Mouse (Mus musculus): ENCODE measurements at regions not wholly inside any gene's neighbourhood (a gene's known extent, or its start where the extent isn't known, plus 50 kb on each side); places are given as distances from the start of the nearest gene placed in this dataset.

DNA sequence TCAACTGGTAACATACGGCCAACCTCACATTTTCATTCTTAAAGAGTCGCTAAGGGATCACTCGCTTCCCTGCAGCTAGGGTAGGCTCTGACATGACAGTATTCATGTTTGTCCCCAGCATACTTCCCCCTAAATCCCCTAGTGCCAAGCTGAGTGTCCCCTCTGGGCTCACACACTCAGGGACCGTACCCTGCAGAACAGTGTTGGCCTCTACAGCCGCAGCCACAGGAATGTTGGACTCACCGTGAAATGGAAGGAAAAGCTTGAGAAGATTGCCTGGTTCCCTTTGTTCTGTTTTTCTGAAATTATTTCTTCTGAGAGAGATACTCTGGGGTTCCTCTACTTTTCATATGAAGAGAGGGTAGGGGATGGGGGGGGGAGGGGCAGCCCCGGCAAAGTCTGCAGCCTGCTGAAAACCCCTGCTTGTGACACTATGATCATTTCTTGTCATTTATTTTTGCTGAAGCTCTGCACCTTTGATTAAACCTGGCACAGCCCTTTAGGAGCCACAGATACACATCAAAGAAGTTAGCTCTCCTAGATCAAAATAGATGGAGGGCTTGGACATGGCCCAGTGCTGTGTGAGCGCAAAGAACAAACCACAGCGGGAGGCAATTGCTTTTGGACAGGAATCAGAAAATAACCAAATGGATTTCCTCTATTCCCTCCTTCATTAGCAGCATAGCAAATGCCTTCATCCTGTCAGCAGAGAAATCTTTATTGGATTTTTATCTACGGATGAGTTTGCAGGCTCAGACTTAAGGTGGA is 312.7 kb upstream of the Id4 start:
- no peak overlapping the region for H3K27ac ChIP-seq (replicated peaks; ENCODE audit: low read depth, low read length)
- DNase-seq (ENCODE audit: low spot score) (peak; percentile 40), ATAC-seq (ENCODE audit: low read depth) (no peak)
- H3K9me3 ChIP-seq (ENCODE audit: control insufficient read depth, low read length) = no peaks in the 10 kb centered on the region
- no peaks in the 10 kb centered on the region for H3K27me3 ChIP-seq (replicated peaks; ENCODE audit: control insufficient read depth, insufficient read depth, low read length)
- H3K4me3 ChIP-seq (ENCODE audit: low read depth, low read length) = no peak overlapping the region
- H3K4me1 ChIP-seq (ENCODE audit: control insufficient read depth, insufficient read depth, low read length) = no peaks in the 10 kb centered on the region; the same call in 1 of the 2 replicates
- WGBS = 64% methylated on average over 10 of the region's 10 CpGs
- H3K9ac ChIP-seq (ENCODE audit: low read depth, low read length) = no peak overlapping the region
- H3K4me2 ChIP-seq (ENCODE audit: low read depth, low read length) = no peak overlapping the region
- H3K36me3 ChIP-seq (ENCODE audit: control insufficient read depth, insufficient read depth, low read length) = no peaks in the 10 kb centered on the region

DNA sequence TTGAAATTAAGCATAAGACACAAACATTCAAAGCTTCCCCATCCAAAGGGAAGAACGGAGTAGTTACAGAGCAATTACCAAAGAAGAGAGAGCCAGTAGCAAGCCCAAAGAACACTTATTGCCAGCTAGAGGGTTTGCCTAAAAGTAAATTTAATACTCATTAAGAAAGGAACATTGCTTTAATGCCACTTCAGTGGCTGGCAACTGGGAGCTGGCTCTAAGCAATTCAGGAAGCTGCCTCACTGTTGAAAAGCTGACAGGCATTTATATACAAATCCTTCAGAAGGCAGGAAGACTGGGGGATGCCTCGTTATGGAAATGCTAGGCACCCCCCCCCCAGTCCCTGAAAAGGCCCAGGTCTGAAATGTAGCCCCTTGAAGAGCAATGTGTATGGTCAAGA is 310.6 kb upstream of the Id4 start:
- Histone ChIP-seq H3K4me2 (ENCODE audit: low read depth, low read length) (no peak overlapping the region), H3K4me1 (ENCODE audit: control insufficient read depth, insufficient read depth, low read length) (no peaks in the 10 kb centered on the region; the same call in 1 of the 2 replicates), H3K9me3 (ENCODE audit: control insufficient read depth, low read length) (no peaks in the 10 kb centered on the region), H3K36me3 (ENCODE audit: control insufficient read depth, insufficient read depth, low read length) (no peaks in the 10 kb centered on the region), H3K9ac (ENCODE audit: low read depth, low read length) (no peak overlapping the region), H3K27me3 (replicated peaks; ENCODE audit: control insufficient read depth, insufficient read depth, low read length) (no peaks in the 10 kb centered on the region), H3K4me3 (ENCODE audit: low read depth, low read length) (no peak overlapping the region), H3K27ac (replicated peaks; ENCODE audit: low read depth, low read length) (no peak overlapping the region)
- WGBS = 47% methylated on average over 2 of the region's 2 CpGs
- ATAC-seq (ENCODE audit: low read depth) (no peak), DNase-seq (ENCODE audit: low spot score) (no peak)

GRCm38 (mm10) chr13:47951043-47951442 is 310.0 kb upstream of the Id4 start:
- ATAC-seq (ENCODE audit: low read depth) = no peak
- 74% methylated on average over 10 of the region's 10 CpGs for WGBS
- Histone ChIP-seq H3K4me3 (ENCODE audit: low read depth, low read length) (no peak overlapping the region), H3K9me3 (ENCODE audit: control insufficient read depth, low read length) (no peaks in the 10 kb centered on the region), H3K4me1 (ENCODE audit: control insufficient read depth, insufficient read depth, low read length) (no peaks in the 10 kb centered on the region; the same call in 1 of the 2 replicates), H3K36me3 (ENCODE audit: control insufficient read depth, insufficient read depth, low read length) (no peaks in the 10 kb centered on the region), H3K4me2 (ENCODE audit: low read depth, low read length) (no peak overlapping the region), H3K27ac (replicated peaks; ENCODE audit: low read depth, low read length) (no peak overlapping the region), H3K27me3 (replicated peaks; ENCODE audit: control insufficient read depth, insufficient read depth, low read length) (no peaks in the 10 kb centered on the region), H3K9ac (ENCODE audit: low read depth, low read length) (no peak overlapping the region)
- DNase-seq (ENCODE audit: low spot score) = no peak

- no peaks in the 10 kb centered on the region for H3K27me3 ChIP-seq (replicated peaks; ENCODE audit: control insufficient read depth, insufficient read depth, low read length)
- no peaks in the 10 kb centered on the region for H3K36me3 ChIP-seq (ENCODE audit: control insufficient read depth, insufficient read depth, low read length)
- no peaks in the 10 kb centered on the region; the same call in 1 of the 2 replicates for H3K4me1 ChIP-seq (ENCODE audit: control insufficient read depth, insufficient read depth, low read length)
- 64% methylated on average over 3 of the region's 3 CpGs for WGBS
- no peak overlapping the region for H3K27ac ChIP-seq (replicated peaks; ENCODE audit: low read depth, low read length)
- H3K4me2 ChIP-seq (ENCODE audit: low read depth, low read length) = no peak overlapping the region
- ATAC-seq (ENCODE audit: low read depth) (no peak), DNase-seq (ENCODE audit: low spot score) (no peak)
- H3K9me3 ChIP-seq (ENCODE audit: control insufficient read depth, low read length) = no peaks in the 10 kb centered on the region
- H3K9ac ChIP-seq (ENCODE audit: low read depth, low read length) = no peak overlapping the region
- H3K4me3 ChIP-seq (ENCODE audit: low read depth, low read length) = no peak overlapping the region
These were observed 308.1 kb upstream of the Id4 start for GRCm38 (mm10) chr13:47952946-47953345.

DNA sequence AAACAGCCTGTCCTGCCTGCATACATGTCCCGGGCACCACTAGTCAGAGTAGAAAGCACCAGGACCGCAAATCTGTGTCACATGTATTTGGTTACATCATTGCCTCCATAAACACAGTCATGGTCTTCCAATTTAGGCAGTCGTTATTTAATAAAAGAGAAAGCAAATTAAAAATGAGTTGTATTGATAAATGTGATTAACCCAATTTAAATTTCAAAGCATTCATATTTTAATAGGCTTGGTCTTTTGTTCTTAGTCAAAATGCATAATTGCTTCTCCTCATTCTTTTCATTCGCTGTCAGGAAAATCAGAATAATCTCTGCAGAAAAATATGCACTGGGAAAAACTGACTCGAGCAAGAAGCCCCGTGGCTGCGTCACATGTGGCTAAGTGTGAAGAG is 307.3 kb upstream of the Id4 start:
- Histone ChIP-seq H3K4me1 (ENCODE audit: control insufficient read depth, insufficient read depth, low read length) (no peaks in the 10 kb centered on the region), H3K27me3 (replicated peaks; ENCODE audit: control insufficient read depth, insufficient read depth, low read length) (no peaks in the 10 kb centered on the region), H3K4me3 (ENCODE audit: low read depth, low read length) (no peak overlapping the region), H3K9ac (ENCODE audit: low read depth, low read length) (no peak overlapping the region), H3K27ac (replicated peaks; ENCODE audit: low read depth, low read length) (no peak overlapping the region), H3K9me3 (ENCODE audit: control insufficient read depth, low read length) (no peaks in the 10 kb centered on the region), H3K36me3 (ENCODE audit: control insufficient read depth, insufficient read depth, low read length) (no peaks in the 10 kb centered on the region), H3K4me2 (ENCODE audit: low read depth, low read length) (no peak overlapping the region)
- 64% methylated on average over 7 of the region's 7 CpGs for WGBS
- ATAC-seq (ENCODE audit: low read depth) (no peak), DNase-seq (ENCODE audit: low spot score) (no peak)

DNA sequence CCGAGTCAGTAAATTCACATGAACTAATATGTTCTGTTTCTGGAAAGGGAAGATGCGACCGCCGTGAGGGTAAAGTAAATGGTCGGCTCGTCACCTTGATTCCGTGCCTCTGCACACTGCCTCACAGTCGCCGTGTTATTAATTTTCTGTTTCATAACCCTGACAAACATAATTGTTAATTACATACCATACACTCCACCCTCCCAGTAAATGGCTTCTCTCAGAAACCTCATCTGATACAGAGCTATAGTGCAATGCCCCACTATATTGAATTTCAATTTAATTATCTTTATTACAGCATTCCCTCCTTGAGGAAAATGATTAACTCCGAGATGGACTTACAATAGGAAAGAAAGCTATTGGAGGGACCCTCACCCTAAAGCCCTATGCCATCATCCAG is 305.5 kb upstream of the Id4 start:
- Histone ChIP-seq H3K4me2 (ENCODE audit: low read depth, low read length) (no peak overlapping the region), H3K27ac (replicated peaks; ENCODE audit: low read depth, low read length) (no peak overlapping the region), H3K9ac (ENCODE audit: low read depth, low read length) (no peak overlapping the region), H3K4me1 (ENCODE audit: control insufficient read depth, insufficient read depth, low read length) (no peaks in the 10 kb centered on the region), H3K27me3 (replicated peaks; ENCODE audit: control insufficient read depth, insufficient read depth, low read length) (no peaks in the 10 kb centered on the region), H3K9me3 (ENCODE audit: control insufficient read depth, low read length) (no peaks in the 10 kb centered on the region), H3K4me3 (ENCODE audit: low read depth, low read length) (no peak overlapping the region), H3K36me3 (ENCODE audit: control insufficient read depth, insufficient read depth, low read length) (no peaks in the 10 kb centered on the region)
- 76% methylated on average over 10 of the region's 10 CpGs for WGBS
- DNase-seq (ENCODE audit: low spot score) (no peak), ATAC-seq (ENCODE audit: low read depth) (no peak)

DNA sequence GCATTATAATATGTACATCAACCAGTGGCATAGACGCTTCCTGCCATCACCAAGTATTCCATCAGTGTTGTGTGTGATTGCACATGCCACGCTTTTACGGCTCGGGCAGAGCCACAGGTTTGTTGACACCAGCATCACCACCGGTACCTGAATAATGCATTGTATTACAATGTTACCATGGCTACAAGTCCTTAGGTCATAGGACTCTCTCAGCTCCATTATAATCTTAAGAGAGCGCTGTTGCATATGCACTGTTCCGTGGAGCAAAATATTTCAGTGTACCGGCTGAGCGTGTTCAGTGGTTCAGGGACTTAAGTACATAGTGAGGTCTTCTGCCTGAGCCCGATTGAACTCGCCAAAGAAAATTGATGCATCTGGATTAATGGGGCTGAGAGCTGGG is 303.4 kb upstream of the Id4 start:
- WGBS = 91% methylated on average over 11 of the region's 11 CpGs
- ATAC-seq (ENCODE audit: low read depth) (no peak), DNase-seq (ENCODE audit: low spot score) (no peak)
- Histone ChIP-seq H3K27me3 (replicated peaks; ENCODE audit: control insufficient read depth, insufficient read depth, low read length) (no peaks in the 10 kb centered on the region), H3K27ac (replicated peaks; ENCODE audit: low read depth, low read length) (no peak overlapping the region), H3K36me3 (ENCODE audit: control insufficient read depth, insufficient read depth, low read length) (no peaks in the 10 kb centered on the region), H3K9ac (ENCODE audit: low read depth, low read length) (no peak overlapping the region), H3K9me3 (ENCODE audit: control insufficient read depth, low read length) (no peaks in the 10 kb centered on the region), H3K4me2 (ENCODE audit: low read depth, low read length) (no peak overlapping the region), H3K4me1 (ENCODE audit: control insufficient read depth, insufficient read depth, low read length) (no peaks in the 10 kb centered on the region), H3K4me3 (ENCODE audit: low read depth, low read length) (no peak overlapping the region)

DNA sequence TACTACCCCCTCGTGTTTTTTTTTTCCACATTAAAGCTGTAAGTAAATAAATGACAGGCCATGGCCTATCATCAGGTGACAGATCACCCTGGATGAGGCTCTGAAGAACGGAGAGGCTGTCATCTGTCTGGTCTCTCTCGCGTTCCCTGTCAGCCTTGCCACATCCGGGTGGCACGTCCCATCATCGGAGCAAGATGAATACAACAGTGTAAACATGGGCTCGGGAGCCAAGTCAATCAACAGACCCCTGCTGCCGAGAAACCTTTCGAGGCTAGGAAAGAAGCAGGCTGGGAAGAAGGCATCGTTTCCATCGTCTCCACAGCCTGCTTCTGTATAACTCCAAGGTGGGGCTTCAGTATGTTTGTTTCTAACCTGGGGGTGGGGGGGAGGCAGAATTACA is 286.8 kb upstream of the Id4 start:
- Histone ChIP-seq H3K9ac (ENCODE audit: low read depth, low read length) (no peak overlapping the region), H3K4me2 (ENCODE audit: low read depth, low read length) (no peak overlapping the region), H3K27ac (replicated peaks; ENCODE audit: low read depth, low read length) (no peak overlapping the region), H3K36me3 (ENCODE audit: control insufficient read depth, insufficient read depth, low read length) (no peaks in the 10 kb centered on the region), H3K4me3 (ENCODE audit: low read depth, low read length) (no peak overlapping the region), H3K4me1 (ENCODE audit: control insufficient read depth, insufficient read depth, low read length) (no peaks in the 10 kb centered on the region), H3K9me3 (ENCODE audit: control insufficient read depth, low read length) (no peaks in the 10 kb centered on the region), H3K27me3 (replicated peaks; ENCODE audit: control insufficient read depth, insufficient read depth, low read length) (no peaks in the 10 kb centered on the region)
- DNase-seq (ENCODE audit: low spot score) = no peak
- WGBS = 51% methylated on average over 12 of the region's 12 CpGs
- no peak for ATAC-seq (ENCODE audit: low read depth)
